Mouse (Mus musculus): Measurements from ENCODE around the gene Btn1a1. TPM values are rescaled to one million over a fixed set of nuclear protein-coding genes. Genes with fewer than 3 reads are reported as not detected.

Gene Btn1a1
- total RNA-seq, 2 experiments from 2014 or later, result 0.11 to 0.24 TPM

- DNase-seq, result no peak
Observed at GRCm38 (mm10) chr13:23483153-23483552, 17.5 kb upstream of the Btn1a1 start.

- DNase-seq, result peak; percentile 53
Observed at GRCm38 (mm10) chr13:23475658-23476057, 10.0 kb upstream of the Btn1a1 start.

GRCm38 (mm10) chr13:23466911-23467310 lies 1.2 kb upstream of the Btn1a1 start:
- peak; percentile 66 for DNase-seq

GRCm38 (mm10) chr13:23466306-23466705 lies 605 bp upstream of the Btn1a1 start:
- no peak for DNase-seq

- no peak for DNase-seq
Observed at GRCm38 (mm10) chr13:23464841-23465366, 797 bp downstream of the Btn1a1 start.

GRCm38 (mm10) chr13:23464224-23464637 lies 1.5 kb downstream of the Btn1a1 start:
- DNase-seq, result peak; percentile 33

- peak; percentile 70 for DNase-seq
Observed at GRCm38 (mm10) chr13:23463381-23464223, 2.1 kb downstream of the Btn1a1 start.

GRCm38 (mm10) chr13:23462669-23463068 lies 3.0 kb downstream of the Btn1a1 start:
- no peak for DNase-seq

- DNase-seq, result no peak
Observed at GRCm38 (mm10) chr13:23462063-23462462, 3.6 kb downstream of the Btn1a1 start.

GRCm38 (mm10) chr13:23459264-23459846 lies 6.3 kb downstream of the Btn1a1 start:
- DNase-seq, result no peak

GRCm38 (mm10) chr13:23453926-23454325 lies 11.8 kb downstream of the Btn1a1 start:
- no peak for DNase-seq

- peak; percentile 77 for DNase-seq
Observed at GRCm38 (mm10) chr13:23453362-23453862, 12.3 kb downstream of the Btn1a1 start.

- peak; percentile 84 for DNase-seq
Observed at GRCm38 (mm10) chr13:23450398-23450797, 15.3 kb downstream of the Btn1a1 start.

- peak; percentile 65 for DNase-seq
Observed at GRCm38 (mm10) chr13:23449235-23450095, 16.2 kb downstream of the Btn1a1 start.

GRCm38 (mm10) chr13:23448758-23449157 lies 16.9 kb downstream of the Btn1a1 start:
- DNase-seq, result no peak

- peak; percentile 88 for DNase-seq
Observed at GRCm38 (mm10) chr13:23446498-23446952, 19.2 kb downstream of the Btn1a1 start.

GRCm38 (mm10) chr13:23445561-23446320 lies 20.0 kb downstream of the Btn1a1 start:
- peak; percentile 94 for DNase-seq

GRCm38 (mm10) chr13:23445156-23445555 lies 20.5 kb downstream of the Btn1a1 start:
- DNase-seq, result no peak

- no peak for DNase-seq
Observed at GRCm38 (mm10) chr13:23444451-23444850, 21.2 kb downstream of the Btn1a1 start.

- DNase-seq, result no peak
Observed at GRCm38 (mm10) chr13:23439901-23440300, 25.8 kb downstream of the Btn1a1 start.

- DNase-seq, result peak; percentile 66
Observed at GRCm38 (mm10) chr13:23438521-23438920, 27.2 kb downstream of the Btn1a1 start.

Measured in heart, postnatal 4 days (tissue).